Mouse (Mus musculus): ENCODE results near the gene Rasgef1a.

Gene Rasgef1a

GRCm38 (mm10) chr6:118027036-118027435, 15.8 kb downstream of the Rasgef1a start:
- no peak for DNase-seq (ENCODE audit: low spot score in 2 of 2)

DNA sequence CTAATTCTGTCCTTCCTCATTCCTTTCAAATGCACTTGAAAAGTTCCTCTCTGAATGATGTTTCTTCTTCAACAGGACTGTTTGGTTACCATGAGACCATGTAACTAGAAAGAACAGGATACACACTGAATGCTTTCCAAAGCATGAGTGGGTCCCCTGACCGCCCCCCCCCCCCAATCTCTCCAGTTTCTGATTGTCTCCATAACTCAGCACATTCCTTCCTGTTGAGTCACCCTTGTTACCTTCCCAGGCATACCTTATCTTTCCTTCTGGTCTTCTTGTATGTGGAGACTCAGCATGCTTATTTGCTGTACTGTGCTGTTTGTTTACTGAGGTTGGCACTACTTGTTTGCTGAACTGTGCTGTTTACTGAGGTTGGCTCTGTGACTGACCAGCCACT, 20.2 kb downstream of the Rasgef1a start:
- DNase-seq (ENCODE audit: low spot score in 2 of 2), result no peak

GRCm38 (mm10) chr6:118035639-118036038, 24.4 kb downstream of the Rasgef1a start:
- DNase-seq (ENCODE audit: low spot score in 2 of 2), result no peak

GRCm38 (mm10) chr6:118036118-118036805, 25.0 kb downstream of the Rasgef1a start:
- DNase-seq (ENCODE audit: low spot score in 2 of 2), result no peak

DNA sequence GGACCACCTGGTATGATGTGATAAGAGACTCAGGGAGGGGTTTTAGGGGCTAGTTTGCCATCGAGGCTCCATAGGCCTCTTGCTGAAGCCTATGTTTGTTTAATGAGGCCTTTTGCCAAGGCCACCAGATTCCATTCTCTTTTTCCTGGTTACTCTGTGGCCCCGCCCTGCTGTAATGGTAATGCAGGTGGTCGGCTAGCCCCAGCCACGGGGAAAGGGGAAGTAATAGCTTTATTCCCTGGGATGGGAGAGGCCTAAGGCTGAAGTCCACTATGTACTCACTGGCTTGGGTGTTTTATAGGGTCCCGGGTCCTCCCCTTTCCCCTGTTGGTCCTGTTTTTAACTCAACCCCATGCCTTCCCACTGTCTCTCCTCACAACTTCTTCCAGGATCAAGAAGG, 25.6 kb downstream of the Rasgef1a start:
- no peak for DNase-seq (ENCODE audit: low spot score in 2 of 2)

DNA sequence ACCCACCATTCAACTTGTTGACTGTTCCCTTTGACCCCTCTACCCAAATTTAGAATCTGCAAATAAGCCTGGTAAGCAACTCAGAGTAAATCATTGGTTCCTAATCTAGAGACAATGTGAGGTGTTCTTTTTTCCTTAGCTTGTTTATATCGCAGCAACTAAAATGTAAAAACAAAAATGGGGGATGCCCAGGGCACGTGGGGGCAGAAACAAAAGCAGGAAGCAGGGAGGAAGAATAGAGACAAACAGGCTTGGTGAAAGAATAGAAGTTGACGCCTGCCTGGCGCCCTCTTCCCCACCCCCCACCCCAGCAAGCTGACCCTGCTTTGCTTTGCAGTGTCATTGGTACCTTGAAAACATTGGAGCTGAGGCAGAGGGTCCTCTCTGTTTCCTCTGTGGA, 33.9 kb downstream of the Rasgef1a start:
- DNase-seq (ENCODE audit: low spot score in 2 of 2), result no peak

DNA sequence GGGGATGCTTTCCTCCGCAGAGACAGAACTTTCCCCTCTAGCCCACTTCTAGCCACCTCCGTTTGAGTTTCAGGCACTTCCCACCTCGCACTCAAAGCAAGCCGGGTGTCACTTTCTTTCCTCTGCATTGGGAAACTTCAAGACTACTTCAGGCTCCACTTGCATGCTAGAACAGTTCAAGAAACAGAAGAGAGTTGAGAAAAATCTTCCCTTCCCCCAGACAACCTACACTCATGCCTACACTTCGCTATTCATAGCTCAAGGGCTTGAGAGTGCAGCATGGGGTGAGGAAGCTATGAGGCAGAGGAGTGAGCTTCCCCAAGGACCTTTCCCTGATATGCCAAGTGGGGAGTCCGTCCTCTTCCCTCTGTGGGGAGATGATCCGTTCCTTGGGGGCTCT, 34.7 kb downstream of the Rasgef1a start:
- no peak for DNase-seq (ENCODE audit: low spot score in 2 of 2)

DNA sequence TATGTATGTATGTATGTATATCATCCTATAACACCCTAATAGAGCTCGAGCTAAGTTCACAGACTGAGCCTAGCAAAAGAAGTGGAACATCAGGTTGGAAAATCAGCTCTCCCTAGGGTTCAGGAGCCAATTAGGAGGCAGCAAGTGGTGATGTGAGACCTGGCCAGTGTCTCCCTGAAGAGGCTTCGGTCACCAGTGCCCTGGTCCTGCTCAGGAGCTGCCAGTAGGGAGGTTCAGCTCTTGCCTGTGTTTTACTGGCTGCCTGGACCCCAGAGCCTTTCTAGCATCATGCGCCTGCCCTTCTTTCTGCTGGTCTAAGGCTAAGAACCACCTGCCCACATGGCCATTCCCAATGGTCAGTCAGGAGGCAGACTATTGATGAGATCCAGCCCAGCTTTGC, 35.3 kb downstream of the Rasgef1a start:
- DNase-seq (ENCODE audit: low spot score in 2 of 2), result no peak

- DNase-seq (ENCODE audit: low spot score in 2 of 2), result no peak
These were observed 35.7 kb downstream of the Rasgef1a start for GRCm38 (mm10) chr6:118046924-118047323.

DNA sequence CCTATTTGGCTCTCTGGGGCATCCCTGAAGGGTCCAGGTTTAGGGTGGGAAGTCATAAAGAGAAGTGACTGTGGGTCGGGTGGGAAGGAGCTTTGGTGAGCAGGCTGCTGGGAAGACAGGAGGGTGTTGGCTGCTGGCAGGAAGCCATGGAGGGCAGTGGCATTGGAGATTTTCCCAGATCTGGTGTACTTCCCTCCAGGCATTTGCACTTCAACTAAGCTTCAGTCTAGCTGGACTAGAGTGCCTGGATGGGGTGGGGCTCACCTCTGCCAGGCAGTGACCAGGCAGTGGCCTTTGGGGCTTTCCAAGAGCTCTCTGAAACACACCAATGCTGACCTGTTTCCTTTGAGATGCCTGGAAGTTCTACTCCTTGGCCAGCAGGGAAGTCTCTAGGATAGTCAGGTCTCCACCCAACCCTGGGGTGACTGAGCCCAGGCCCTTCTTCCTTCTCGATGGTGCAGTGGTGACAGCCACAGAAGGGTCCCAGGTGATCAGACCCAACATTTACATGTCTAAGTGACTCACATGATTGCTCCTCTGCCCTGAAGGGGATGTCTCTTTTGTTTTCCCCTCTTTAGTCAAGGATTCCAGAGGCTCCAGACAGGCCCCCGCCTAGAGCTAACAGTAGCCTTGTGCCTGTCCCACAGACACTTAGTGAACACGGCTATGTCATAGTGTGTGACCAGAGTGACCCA, 36.7 kb downstream of the Rasgef1a start:
- no peak for DNase-seq (ENCODE audit: low spot score in 2 of 2)

GRCm38 (mm10) chr6:118049776-118050175, 38.5 kb downstream of the Rasgef1a start:
- no peak for DNase-seq (ENCODE audit: low spot score in 2 of 2)

DNA sequence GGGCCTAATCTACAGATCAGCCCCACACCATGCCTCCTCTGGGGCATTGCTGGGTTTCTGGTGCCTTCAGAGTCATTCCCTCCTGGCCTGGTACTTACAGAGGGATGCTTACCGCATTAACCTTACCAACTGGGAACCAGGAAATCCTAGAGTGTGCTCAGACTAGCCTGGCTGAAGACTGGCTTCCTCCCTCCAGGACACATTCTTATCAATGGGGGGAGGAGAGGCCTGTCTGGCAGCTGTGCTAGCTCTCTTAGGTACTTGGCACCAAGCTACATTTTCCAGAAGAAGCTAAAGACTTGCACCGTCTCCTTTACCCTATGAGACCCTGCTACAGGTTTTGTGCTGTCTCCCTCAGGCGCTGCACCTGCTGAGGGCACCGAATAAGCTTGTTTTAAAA, 40.2 kb downstream of the Rasgef1a start:
- DNase-seq (ENCODE audit: low spot score in 2 of 2), result no peak

DNA sequence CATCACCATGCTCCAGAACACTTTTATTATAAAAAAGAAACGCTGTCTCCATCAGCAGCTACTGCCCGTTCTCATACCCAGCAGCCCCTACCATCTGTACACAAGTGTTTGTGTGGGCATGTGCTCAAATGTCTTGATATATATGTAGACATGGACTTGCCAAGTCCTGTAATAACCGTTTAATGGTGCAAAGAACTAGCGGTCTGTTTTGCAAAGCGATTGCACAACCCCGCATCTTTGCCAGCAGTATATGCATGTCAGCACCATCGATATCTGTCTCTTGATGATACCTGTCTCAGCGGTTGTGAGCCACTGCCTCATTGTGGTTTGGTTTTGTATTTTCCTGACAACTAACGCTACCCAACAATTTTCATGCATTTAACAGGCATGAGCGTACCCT, 44.0 kb downstream of the Rasgef1a start:
- no peak for DNase-seq (ENCODE audit: low spot score in 2 of 2)

GRCm38 (mm10) chr6:118061266-118061665, 50.0 kb downstream of the Rasgef1a start:
- DNase-seq (ENCODE audit: low spot score in 2 of 2), result no peak

- no peak for DNase-seq (ENCODE audit: low spot score in 2 of 2)
These were observed 52.0 kb downstream of the Rasgef1a start for GRCm38 (mm10) chr6:118063266-118063665.

DNA sequence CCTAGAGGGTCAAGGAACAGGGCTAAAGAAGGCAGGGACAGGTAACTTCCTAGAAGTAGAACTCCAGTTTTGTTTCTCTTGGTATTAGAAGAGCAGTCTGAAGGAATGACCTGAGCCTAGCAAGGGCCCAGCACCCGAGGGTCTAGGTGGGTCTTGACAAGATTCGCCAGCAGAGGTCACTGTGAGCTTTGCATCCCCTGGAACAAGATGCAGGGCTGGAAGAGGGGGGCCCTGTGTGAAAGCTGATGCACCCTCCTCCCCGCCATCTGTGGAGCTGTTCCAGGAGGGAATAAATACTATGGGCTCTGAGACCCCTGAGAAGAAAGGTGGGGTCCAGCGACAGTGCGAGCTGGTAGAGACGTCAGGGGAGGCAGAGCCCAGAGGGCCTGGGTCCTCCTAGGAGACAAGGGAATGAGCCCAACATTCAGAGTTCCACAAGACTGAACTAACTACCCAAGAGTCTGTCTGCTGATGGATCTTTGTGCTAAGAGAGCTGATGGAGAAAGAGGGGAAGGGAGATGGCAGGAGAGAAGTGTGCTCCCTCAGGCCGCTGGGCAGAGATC, 53.8 kb downstream of the Rasgef1a start:
- no peak for DNase-seq (ENCODE audit: low spot score in 2 of 2)

GRCm38 (mm10) chr6:118065837-118066198, 54.6 kb downstream of the Rasgef1a start:
- no peak for DNase-seq (ENCODE audit: low spot score in 2 of 2)

DNA sequence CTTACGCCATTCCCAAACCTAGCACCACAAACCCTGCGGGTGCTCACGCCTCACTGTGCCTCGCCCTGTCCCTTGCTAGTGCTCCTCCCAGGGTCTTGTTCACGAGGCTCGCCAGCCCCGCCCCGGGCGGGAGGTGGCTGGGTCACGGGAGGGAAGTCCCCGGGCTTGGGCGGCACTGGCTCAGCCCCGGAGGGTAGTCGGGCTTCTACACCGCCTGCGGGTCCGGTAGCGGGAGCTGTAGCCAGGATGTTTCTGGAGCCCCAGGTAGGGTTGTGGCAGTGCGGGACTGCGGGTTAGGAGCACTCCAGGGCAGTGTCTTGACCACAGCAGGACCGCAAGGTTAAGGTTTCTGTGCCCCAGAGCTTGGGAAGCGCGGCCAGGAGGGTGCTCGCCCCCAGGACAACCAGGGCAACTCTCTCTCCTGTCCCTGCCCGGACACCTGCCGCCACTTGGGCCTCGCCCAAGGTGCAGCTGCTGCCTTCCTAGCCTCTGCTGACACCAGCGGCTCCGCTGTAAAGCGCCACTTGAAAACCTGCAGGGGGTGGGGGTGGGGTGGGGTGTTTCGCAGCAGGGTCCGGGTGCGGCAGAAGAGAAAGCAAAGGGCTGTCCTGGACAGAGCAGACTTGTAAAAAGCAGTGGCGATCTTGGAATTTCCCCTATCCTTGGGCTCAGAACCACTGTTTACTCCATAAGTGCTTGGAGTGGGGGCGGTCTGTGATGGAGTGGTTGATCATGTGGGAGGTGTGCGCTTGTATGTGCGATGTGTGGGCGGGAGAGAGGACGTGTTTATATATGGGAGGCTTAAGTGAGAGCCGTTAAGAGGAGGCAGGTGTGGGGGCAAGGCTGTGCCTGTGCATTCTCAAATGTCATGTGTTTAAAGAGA, 55.2 kb downstream of the Rasgef1a start:
- peak; percentile 81 to 82 for DNase-seq (ENCODE audit: low spot score in 2 of 2)

GRCm38 (mm10) chr6:118067720-118068119, 56.5 kb downstream of the Rasgef1a start:
- DNase-seq (ENCODE audit: low spot score in 2 of 2), result no peak

DNA sequence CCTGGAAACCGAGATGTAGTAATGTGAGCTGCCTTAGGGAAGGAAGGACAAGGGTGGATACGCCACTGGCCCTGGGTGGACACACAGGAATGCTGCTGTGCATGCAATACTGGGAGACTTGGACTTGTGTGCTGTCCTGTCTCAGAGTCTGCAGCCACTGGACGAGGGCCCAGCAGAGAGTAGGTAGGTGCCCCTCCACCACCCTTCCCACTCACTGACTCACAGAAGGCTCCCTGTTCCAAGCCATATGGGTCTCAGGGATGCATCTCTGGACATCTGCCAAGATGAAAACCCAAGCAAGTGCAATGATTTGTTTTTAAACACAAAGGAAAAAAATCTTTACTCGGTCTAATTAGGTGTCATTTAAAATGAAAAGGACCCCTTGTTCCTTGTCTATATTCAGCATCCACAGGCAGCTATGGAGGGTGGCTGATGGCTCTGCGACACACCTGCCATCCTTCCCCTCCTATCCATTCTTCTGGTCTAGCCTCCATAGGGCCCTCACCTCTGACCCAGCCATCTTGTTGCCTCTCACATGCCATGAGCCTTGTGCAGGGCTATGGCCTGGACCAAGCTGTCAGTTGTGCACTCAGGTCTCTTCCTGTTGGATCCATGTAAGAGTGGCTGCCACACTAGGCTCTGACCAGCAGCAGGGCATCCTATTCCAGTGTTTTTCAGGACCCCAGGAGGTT, 59.2 kb downstream of the Rasgef1a start:
- peak; percentile 68 to 76 for DNase-seq (ENCODE audit: low spot score in 2 of 2)

DNA sequence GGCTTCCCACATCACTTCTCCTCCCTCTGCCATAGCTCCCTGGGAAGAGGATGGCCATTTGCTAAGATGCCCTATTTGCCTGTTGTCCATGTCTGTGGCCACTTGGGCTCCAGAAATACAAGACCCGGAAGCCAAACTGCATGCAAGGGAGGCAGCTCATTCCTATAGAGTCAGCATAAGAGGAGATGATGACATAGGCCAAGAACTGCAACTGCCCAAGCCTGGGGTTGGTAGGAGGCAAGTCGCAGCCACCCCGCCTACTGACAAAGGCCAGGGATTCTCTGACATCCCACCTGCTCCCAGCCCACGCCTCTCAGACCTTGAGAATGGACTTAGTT, 59.7 kb downstream of the Rasgef1a start:
- no peak for DNase-seq (ENCODE audit: low spot score in 2 of 2)

- DNase-seq (ENCODE audit: low spot score in 2 of 2), result no peak
These were observed 60.2 kb downstream of the Rasgef1a start for GRCm38 (mm10) chr6:118071416-118071815.
